Mouse (Mus musculus) kidney, postnatal 0 days (tissue): ENCODE data around the gene Gm27029. TPM values are rescaled to one million over a fixed set of nuclear protein-coding genes. Genes with fewer than 3 reads are reported as not detected.
A peak's percentile ranks its signal among the peaks of the same experiment; 100 is the strongest.
"Not testable (repeated sequence)": the region's sequence is repeated elsewhere in the genome, so short reads cannot be mapped to it uniquely, and the experiment has no call there.

ENCODE experiments used
- ATAC-seq: fragments of 200-750 bp; cut with Nextera tagmentation; replicated peaks from 2 replicates; pipeline ENCODE4 v1.8.0; 2017; ENCODE audit warnings: low read depth, moderate number of reproducible peaks, moderate TSS enrichment, moderate library complexity; ENCODE audit not compliant: low FRiP score
- DNase-seq: peaks from one replicate; pipeline ENCODE4 v3.0.0-alpha.2; 2016; ENCODE audit warnings: low spot score
- H3K27ac ChIP-seq: fragments of 300-500 bp; sonication (generic); 2 replicates; pipeline ENCODE4 v1.5.1; 2014; ENCODE audit warnings: mild to moderate bottlenecking
- H3K27me3 ChIP-seq: fragments of 300-500 bp; sonication (generic); 2 replicates; pipeline ENCODE4 v1.6.1; 2014; ENCODE audit warnings: low read length, mixed read lengths; ENCODE audit not compliant: insufficient read depth
- H3K36me3 ChIP-seq: fragments of 300-500 bp; sonication (generic); 2 replicates; pipeline ENCODE4 v1.6.1; 2014; ENCODE audit warnings: low read length, mixed read lengths; ENCODE audit not compliant: insufficient read depth
- H3K4me1 ChIP-seq: fragments of 300-500 bp; sonication (generic); replicated peaks from 2 replicates; pipeline ENCODE4 v1.6.1; 2014; ENCODE audit warnings: antibody characterized with exemption, low read length, mixed read lengths; ENCODE audit not compliant: insufficient read depth
- H3K4me2 ChIP-seq: fragments of 300-500 bp; sonication (generic); 2 replicates; pipeline ENCODE4 v1.6.1; 2014; ENCODE audit warnings: mild to moderate bottlenecking, low read length, moderate library complexity, mixed read lengths
- H3K4me3 ChIP-seq: fragments of 300-500 bp; sonication (generic); replicated peaks from 2 replicates; pipeline ENCODE4 v1.5.1; 2014; ENCODE audit warnings: low read depth, low read length
- H3K9ac ChIP-seq: fragments of 300-500 bp; sonication (generic); 2 replicates; pipeline ENCODE4 v1.6.1; 2014; ENCODE audit warnings: low read depth, low read length
- H3K9me3 ChIP-seq: fragments of 300-500 bp; sonication (generic); replicated peaks from 2 replicates; pipeline ENCODE4 v1.6.1; 2016; ENCODE audit warnings: low read length, inconsistent platforms, mixed read lengths
- CTCF ChIP-seq: IDR thresholded peaks from 2 replicates; pipeline ENCODE4 v1.5.1; 2016; ENCODE audit warnings: antibody characterized with exemption, low read depth, mild to moderate bottlenecking, moderate library complexity
- WGBS: fragments of 180-500 bp; shearing (Covaris S2); extraction: QIAGEN DNeasy Blood & Tissue Kit; methylation state at CpG from one replicate; pipeline ENCODE4 v1.1.7; 2014; 5-methylcytosine and 5-hydroxymethylcytosine counted together
- polyA plus RNA-seq: library from polyadenylated mRNA; unstranded; fragments of >200 nt; fragmentation: Nextera tagmentation; extraction: Ambion mirVana; gene quantifications from 2 replicates; pipeline ENCODE4 v1.2.1, GENCODE M21; 2015

The Gm27029 gene
- polyA plus RNA-seq, 1 experiment from 2014 or later = 4.0 TPM

GRCm38 (mm10) chr11:101446319-101446718 is 21.7 kb upstream of the Gm27029 start:
- no peak overlapping the region for H3K4me3 ChIP-seq
- no peak overlapping the region for H3K27ac ChIP-seq
- WGBS = 64% methylated on average over 1 of the region's 1 CpGs
- H3K27me3 ChIP-seq = no peaks in the 10 kb centered on the region
- ATAC-seq (no peak), DNase-seq (no peak)
- H3K9ac ChIP-seq = no peak overlapping the region
- H3K4me2 ChIP-seq = no peak overlapping the region
- peaks cover 7% of the 10 kb centered on the region; the same call in 1 of the 2 replicates for H3K4me1 ChIP-seq
- no peaks in the 10 kb centered on the region for H3K9me3 ChIP-seq
- H3K36me3 ChIP-seq = peaks cover 17% of the 10 kb centered on the region
- TF ChIP-seq CTCF = no peak

- peaks cover 17% of the 10 kb centered on the region for H3K36me3 ChIP-seq
- WGBS = 0% methylated on average over 14 of the region's 14 CpGs
- peak overlapping the region; percentile 95 for H3K9ac ChIP-seq
- H3K9me3 ChIP-seq = no peaks in the 10 kb centered on the region
- peak; percentile 43 for DNase-seq
- peaks cover 3% of the 10 kb centered on the region; the same call in 1 of the 2 replicates for H3K4me1 ChIP-seq
- H3K4me3 ChIP-seq = peak overlapping the region; percentile 87
- peak overlapping the region; percentile 92 for H3K27ac ChIP-seq
- peak; percentile 0; the same call in 1 of the 2 replicates for ATAC-seq
- H3K4me2 ChIP-seq = peak overlapping the region; percentile 87
- TF ChIP-seq CTCF = no peak
- no peaks in the 10 kb centered on the region for H3K27me3 ChIP-seq
Measured at GRCm38 (mm10) chr11:101442760-101443159, 18.2 kb upstream of the Gm27029 start.

GRCm38 (mm10) chr11:101442127-101442693 is 17.6 kb upstream of the Gm27029 start, which contains the start of gene Rpl27:
Rpl27 (plus strand) TSS chr11:101442298.
- peak within 1 kb of the TSS; percentile 92 for H3K27ac ChIP-seq
- DNase-seq (peak; percentile 100), ATAC-seq (peak; percentile 98)
- H3K36me3 ChIP-seq = peaks cover 17% of the 10 kb centered on the region
- H3K27me3 ChIP-seq = no peaks in the 10 kb centered on the region
- H3K4me1 ChIP-seq = peaks cover 3% of the 10 kb centered on the region; the same call in 1 of the 2 replicates
- H3K9ac ChIP-seq = peak within 1 kb of the TSS; percentile 95
- TF ChIP-seq CTCF = peak; percentile 85; the same call in 1 of the 2 replicates
- H3K4me3 ChIP-seq = peak within 1 kb of the TSS; percentile 87
- under 1% methylated on average over 42 of the region's 42 CpGs for WGBS
- H3K4me2 ChIP-seq = peak within 1 kb of the TSS; percentile 87
- no peaks in the 10 kb centered on the region for H3K9me3 ChIP-seq

DNA sequence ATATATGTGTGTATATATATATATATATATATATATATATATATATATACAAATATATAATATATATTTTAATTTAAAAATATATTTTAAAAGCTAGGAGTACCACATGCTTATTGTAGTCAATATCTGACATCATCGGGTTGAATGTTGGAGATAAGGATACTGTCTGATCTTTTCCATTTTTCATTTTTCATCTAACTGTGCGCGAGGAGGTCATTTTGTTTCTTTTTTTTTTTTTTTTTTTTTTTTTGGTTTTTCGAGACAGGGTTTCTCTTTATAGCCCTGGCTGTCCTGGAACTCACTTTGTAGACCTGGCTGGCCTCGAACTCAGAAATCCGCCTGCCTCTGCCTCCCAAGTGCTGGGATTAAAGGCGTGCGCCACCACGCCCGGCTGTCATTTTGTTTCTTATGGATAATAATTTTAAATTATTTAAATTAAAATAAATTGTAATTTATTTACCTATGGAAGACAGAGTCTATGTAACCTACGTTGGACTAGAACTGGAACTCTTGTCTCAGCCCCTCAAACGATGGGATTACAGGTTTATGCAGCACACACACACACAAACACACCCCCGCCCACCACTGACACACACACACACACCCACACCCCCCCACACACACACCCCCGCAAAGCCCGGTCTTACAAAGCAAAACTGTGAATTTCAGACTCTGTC is 17.0 kb upstream of the Gm27029 start:
- H3K36me3 ChIP-seq = peaks cover 17% of the 10 kb centered on the region
- not testable (repeated sequence) for H3K27me3 ChIP-seq, ATAC-seq, H3K9ac ChIP-seq, DNase-seq, H3K9me3 ChIP-seq, H3K27ac ChIP-seq, H3K4me1 ChIP-seq
- H3K4me2 ChIP-seq = peak overlapping the region; percentile 49; the same call in 1 of the 2 replicates
- peak overlapping the region; percentile 23; the same call in 1 of the 2 replicates for H3K4me3 ChIP-seq
- 36% methylated on average over 15 of the region's 15 CpGs for WGBS

DNA sequence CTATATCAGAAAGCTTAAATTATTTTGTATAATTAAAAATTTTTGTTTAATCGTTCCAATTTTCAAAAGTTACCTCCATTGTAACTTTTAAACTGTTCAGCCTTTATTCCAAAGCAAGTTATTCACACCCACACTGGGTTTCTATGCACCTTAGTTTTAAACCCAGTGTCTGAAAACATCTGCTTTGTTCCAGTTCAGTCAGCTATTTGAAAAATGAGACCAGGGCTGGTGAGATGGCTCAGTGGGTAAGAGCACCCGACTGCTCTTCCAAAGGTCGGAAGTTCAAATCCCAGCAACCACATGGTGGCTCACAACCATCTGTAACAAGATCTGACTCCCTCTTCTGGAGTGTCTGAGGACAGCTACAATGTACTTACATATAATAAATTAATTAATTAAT is 13.4 kb upstream of the Gm27029 start:
- H3K36me3 ChIP-seq = peaks cover 22% of the 10 kb centered on the region
- H3K9me3 ChIP-seq, H3K27ac ChIP-seq, H3K4me1 ChIP-seq, H3K4me2 ChIP-seq, H3K4me3 ChIP-seq, ATAC-seq, H3K9ac ChIP-seq, DNase-seq, H3K27me3 ChIP-seq: not testable (repeated sequence)
- 52% methylated on average over 3 of the region's 3 CpGs for WGBS

DNA sequence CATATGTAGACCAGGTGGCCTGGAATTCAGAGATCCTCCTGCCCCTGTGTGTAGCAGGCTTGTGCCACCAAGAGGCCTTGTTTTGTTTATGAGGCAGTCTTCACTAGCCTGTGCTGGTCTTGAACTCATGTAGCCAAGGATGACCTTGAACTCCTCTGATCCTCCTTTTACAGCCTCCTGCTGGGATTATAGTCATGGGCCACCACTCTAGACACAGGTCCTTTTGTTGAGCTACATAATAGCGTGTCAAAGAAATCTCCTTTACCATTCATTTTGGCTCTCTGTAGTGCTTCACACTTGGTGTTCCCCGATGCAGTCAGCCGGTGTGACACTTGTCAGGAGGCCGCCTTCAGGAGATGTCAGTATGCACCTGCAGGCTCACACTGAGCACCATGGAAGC is 12.3 kb upstream of the Gm27029 start:
- no peaks in the 10 kb centered on the region for H3K9me3 ChIP-seq
- H3K9ac ChIP-seq = no peak overlapping the region
- no peaks in the 10 kb centered on the region for H3K27me3 ChIP-seq
- ATAC-seq (no peak), DNase-seq (no peak)
- peaks cover 30% of the 10 kb centered on the region for H3K36me3 ChIP-seq
- H3K4me3 ChIP-seq = no peak overlapping the region
- H3K27ac ChIP-seq = no peak overlapping the region
- no peak overlapping the region for H3K4me2 ChIP-seq
- no peak for TF ChIP-seq CTCF
- WGBS = 86% methylated on average over 4 of the region's 4 CpGs
- H3K4me1 ChIP-seq = no peaks in the 10 kb centered on the region
